Mouse (Mus musculus): ENCODE results near the gene Ankrd13d. TPM values are rescaled to one million over a fixed set of nuclear protein-coding genes. Genes with fewer than 3 reads are reported as not detected.

Gene Ankrd13d
- 0.87 TPM in 1 of 2 replicates, not detected in the other for polyA plus RNA-seq (2012; ENCODE audit: insufficient read depth, insufficient read length, missing spikeins)

GRCm38 (mm10) chr19:4282898-4283553, at the start of gene Ankrd13d:
Gene Ankrd13d (minus strand): TSS chr19:4283137.
- Histone ChIP-seq H3K4me1 (ENCODE audit: control insufficient read depth, insufficient read depth, insufficient read length, low read length) (no peaks in the 10 kb centered on the region), H3K4me3 (ENCODE audit: insufficient read depth, low read depth, low read length) (peak within 1 kb of the TSS; percentile 80), H3K27ac (replicated peaks; ENCODE audit: low read depth, low read length) (0 out of 2 replicates have a peak within 1 kb of the TSS, but pooled peaks have one; percentile 15)

DNA sequence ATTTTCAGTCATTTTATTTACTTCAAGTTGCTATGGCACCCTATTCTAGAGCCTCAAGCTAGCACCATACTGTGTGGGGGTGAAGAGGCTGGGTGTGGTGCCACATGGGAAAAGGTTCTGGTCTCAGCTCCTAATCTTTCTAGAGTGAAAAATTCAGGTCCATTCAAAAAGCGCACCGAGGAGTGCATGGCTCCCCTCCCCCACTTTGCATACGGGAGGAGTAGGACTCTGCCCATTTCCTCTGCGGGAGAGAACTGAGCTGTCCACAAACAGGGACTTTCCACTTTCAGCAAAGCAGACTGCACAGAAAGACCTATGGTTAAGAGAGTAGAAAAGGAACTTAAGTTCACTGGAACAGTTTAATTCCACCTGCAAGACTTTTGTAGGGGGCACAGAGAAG, 49.7 kb upstream of the Ankrd13d start:
- Histone ChIP-seq H3K4me3 (ENCODE audit: insufficient read depth, low read depth, low read length) (peak overlapping the region; percentile 69), H3K27ac (replicated peaks; ENCODE audit: low read depth, low read length) (peak overlapping the region; percentile 91), H3K4me1 (ENCODE audit: control insufficient read depth, insufficient read depth, insufficient read length, low read length) (0 out of 2 replicates have a peak, but pooled peaks cover 7% of the 10 kb centered on the region)

- Histone ChIP-seq H3K27ac (replicated peaks; ENCODE audit: low read depth, low read length) (no peak overlapping the region), H3K4me3 (ENCODE audit: insufficient read depth, low read depth, low read length) (no peak overlapping the region), H3K4me1 (ENCODE audit: control insufficient read depth, insufficient read depth, insufficient read length, low read length) (0 out of 2 replicates have a peak, but pooled peaks cover 7% of the 10 kb centered on the region)
Measured at GRCm38 (mm10) chr19:4331273-4331672, 48.3 kb upstream of the Ankrd13d start.

- no peak overlapping the region for H3K4me3 ChIP-seq (ENCODE audit: insufficient read depth, low read depth, low read length)
- 0 out of 2 replicates have a peak, but pooled peaks cover 7% of the 10 kb centered on the region for H3K4me1 ChIP-seq (ENCODE audit: control insufficient read depth, insufficient read depth, insufficient read length, low read length)
- H3K27ac ChIP-seq (replicated peaks; ENCODE audit: low read depth, low read length), result no peak overlapping the region
Measured at GRCm38 (mm10) chr19:4330603-4331002, 47.7 kb upstream of the Ankrd13d start.

DNA sequence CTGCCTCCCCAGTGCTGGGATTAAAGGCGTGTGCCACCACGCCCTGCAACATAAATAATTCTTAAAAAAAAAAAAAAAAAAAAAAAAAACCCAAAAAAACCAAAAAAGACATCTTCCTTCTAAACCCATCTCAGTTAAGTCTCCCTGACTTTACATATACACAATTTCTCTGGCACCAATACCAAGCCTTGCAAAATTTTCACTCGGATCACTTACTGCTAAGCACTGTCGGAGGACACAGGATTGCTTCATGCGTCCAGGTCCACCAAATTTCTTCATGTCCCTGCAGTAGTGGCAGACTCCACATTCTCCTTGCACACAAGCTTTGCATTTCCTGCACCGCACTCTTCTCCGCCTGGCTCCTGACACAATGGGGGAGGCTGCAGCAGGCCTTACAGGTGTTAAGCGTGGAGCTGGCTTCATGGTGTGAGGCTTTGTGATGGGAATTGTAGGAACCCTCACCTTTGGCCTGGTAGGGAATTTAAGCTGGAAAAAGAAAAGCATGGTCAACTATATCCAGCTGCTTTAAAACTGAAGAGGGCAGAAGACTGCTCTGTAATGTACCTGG, 45.9 kb upstream of the Ankrd13d start:
- Histone ChIP-seq H3K27ac (replicated peaks; ENCODE audit: low read depth, low read length) (no peak overlapping the region), H3K4me1 (ENCODE audit: control insufficient read depth, insufficient read depth, insufficient read length, low read length) (0 out of 2 replicates have a peak, but pooled peaks cover 7% of the 10 kb centered on the region), H3K4me3 (ENCODE audit: insufficient read depth, low read depth, low read length) (no peak overlapping the region)

GRCm38 (mm10) chr19:4326881-4327280, 43.9 kb upstream of the Ankrd13d start:
- no peak overlapping the region for H3K4me3 ChIP-seq (ENCODE audit: insufficient read depth, low read depth, low read length)
- H3K4me1 ChIP-seq (ENCODE audit: control insufficient read depth, insufficient read depth, insufficient read length, low read length), result 0 out of 2 replicates have a peak, but pooled peaks cover 5% of the 10 kb centered on the region
- no peak overlapping the region for H3K27ac ChIP-seq (replicated peaks; ENCODE audit: low read depth, low read length)

DNA sequence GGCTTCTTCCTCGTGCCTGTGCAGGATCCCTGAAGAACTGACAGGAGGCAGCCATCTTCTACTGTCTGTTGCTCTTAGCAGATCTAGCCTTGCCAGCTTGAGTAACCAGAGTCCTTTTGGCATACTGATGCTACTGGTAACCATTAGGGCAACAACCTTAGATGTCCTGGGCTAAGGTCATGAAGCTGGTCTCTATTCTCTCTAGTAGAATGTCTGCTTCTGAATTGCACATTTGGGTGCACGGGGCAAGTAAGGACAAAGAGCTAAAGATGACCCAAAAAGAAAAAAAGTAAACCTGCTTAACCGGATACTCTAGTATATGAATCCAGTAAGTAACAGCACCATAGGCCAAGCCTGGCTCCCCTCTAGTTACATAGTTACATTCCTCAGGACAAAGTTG, 43.2 kb upstream of the Ankrd13d start:
- H3K27ac ChIP-seq (replicated peaks; ENCODE audit: low read depth, low read length), result no peak overlapping the region
- 0 out of 2 replicates have a peak, but pooled peaks cover 3% of the 10 kb centered on the region for H3K4me1 ChIP-seq (ENCODE audit: control insufficient read depth, insufficient read depth, insufficient read length, low read length)
- H3K4me3 ChIP-seq (ENCODE audit: insufficient read depth, low read depth, low read length), result no peak overlapping the region

GRCm38 (mm10) chr19:4322134-4322533, 39.2 kb upstream of the Ankrd13d start:
- no peak overlapping the region for H3K4me3 ChIP-seq (ENCODE audit: insufficient read depth, low read depth, low read length)
- H3K4me1 ChIP-seq (ENCODE audit: control insufficient read depth, insufficient read depth, insufficient read length, low read length), result no peaks in the 10 kb centered on the region

GRCm38 (mm10) chr19:4321622-4322021, 38.7 kb upstream of the Ankrd13d start:
- Histone ChIP-seq H3K4me3 (ENCODE audit: insufficient read depth, low read depth, low read length) (no peak overlapping the region), H3K4me1 (ENCODE audit: control insufficient read depth, insufficient read depth, insufficient read length, low read length) (no peaks in the 10 kb centered on the region), H3K27ac (replicated peaks; ENCODE audit: low read depth, low read length) (no peak overlapping the region)

More at GRCm38 (mm10) chr19:4322134-4322533, 39.2 kb upstream of the Ankrd13d start:
- no peak overlapping the region for H3K27ac ChIP-seq (replicated peaks; ENCODE audit: low read depth, low read length)

GRCm38 (mm10) chr19:4319272-4319671, 36.3 kb upstream of the Ankrd13d start:
- Histone ChIP-seq H3K27ac (replicated peaks; ENCODE audit: low read depth, low read length) (no peak overlapping the region), H3K4me3 (ENCODE audit: insufficient read depth, low read depth, low read length) (no peak overlapping the region), H3K4me1 (ENCODE audit: control insufficient read depth, insufficient read depth, insufficient read length, low read length) (no peaks in the 10 kb centered on the region)

DNA sequence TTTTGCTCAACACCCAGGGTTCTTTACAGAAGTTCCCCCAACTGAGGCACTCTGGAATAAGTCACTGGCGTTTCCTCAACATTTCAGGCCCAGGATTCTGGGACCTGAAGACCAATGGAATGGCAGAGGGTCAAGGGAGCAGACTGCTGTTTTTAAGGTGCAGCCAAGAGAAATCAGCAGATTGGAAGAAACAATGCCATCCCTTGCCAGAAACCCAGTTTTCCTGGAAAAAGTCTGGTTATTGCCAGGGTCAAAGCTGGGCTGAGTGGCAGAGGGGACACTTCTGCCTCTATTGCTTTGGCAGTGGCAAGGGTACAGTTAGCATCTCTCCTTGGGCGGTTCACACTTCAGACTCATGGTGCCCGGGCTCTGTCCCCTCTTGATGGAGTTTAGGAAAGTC, 34.2 kb upstream of the Ankrd13d start:
- H3K4me3 ChIP-seq (ENCODE audit: insufficient read depth, low read depth, low read length), result no peak overlapping the region
- H3K27ac ChIP-seq (replicated peaks; ENCODE audit: low read depth, low read length), result no peak overlapping the region
- no peaks in the 10 kb centered on the region for H3K4me1 ChIP-seq (ENCODE audit: control insufficient read depth, insufficient read depth, insufficient read length, low read length)

GRCm38 (mm10) chr19:4315223-4315944, 32.4 kb upstream of the Ankrd13d start:
- Histone ChIP-seq H3K4me1 (ENCODE audit: control insufficient read depth, insufficient read depth, insufficient read length, low read length) (no peaks in the 10 kb centered on the region), H3K27ac (replicated peaks; ENCODE audit: low read depth, low read length) (no peak overlapping the region), H3K4me3 (ENCODE audit: insufficient read depth, low read depth, low read length) (no peak overlapping the region)

GRCm38 (mm10) chr19:4309776-4310185, 26.8 kb upstream of the Ankrd13d start:
- peaks cover 3% of the 10 kb centered on the region; the same call in 1 of the 2 replicates for H3K4me1 ChIP-seq (ENCODE audit: control insufficient read depth, insufficient read depth, insufficient read length, low read length)
- no peak overlapping the region for H3K4me3 ChIP-seq (ENCODE audit: insufficient read depth, low read depth, low read length)
- no peak overlapping the region for H3K27ac ChIP-seq (replicated peaks; ENCODE audit: low read depth, low read length)

GRCm38 (mm10) chr19:4309302-4309701, 26.4 kb upstream of the Ankrd13d start:
- Histone ChIP-seq H3K4me1 (ENCODE audit: control insufficient read depth, insufficient read depth, insufficient read length, low read length) (peaks cover 8% of the 10 kb centered on the region), H3K4me3 (ENCODE audit: insufficient read depth, low read depth, low read length) (no peak overlapping the region), H3K27ac (replicated peaks; ENCODE audit: low read depth, low read length) (no peak overlapping the region)

GRCm38 (mm10) chr19:4306190-4306577, 23.2 kb upstream of the Ankrd13d start, which contains the start of gene Grk2:
Gene Grk2 (minus strand): TSS chr19:4306222.
- Histone ChIP-seq H3K4me1 (ENCODE audit: control insufficient read depth, insufficient read depth, insufficient read length, low read length) (peaks cover 33% of the 10 kb centered on the region), H3K4me3 (ENCODE audit: insufficient read depth, low read depth, low read length) (peak within 1 kb of the TSS; percentile 84), H3K27ac (replicated peaks; ENCODE audit: low read depth, low read length) (peak within 1 kb of the TSS; percentile 73)
